Mouse (Mus musculus) CH12.LX (cell line): ENCODE data around the gene Slc39a8.

ENCODE experiments used
- CTCF ChIP-seq, 2 experiments: IDR thresholded peaks in 1 of 2; conservative IDR thresholded peaks in 1 of 2; 2 replicates each; pipeline ENCODE4 v1.5.1; 2011 to 2012; ENCODE audit warnings: low read depth in 2 of 2, low read length in 2 of 2, improper control_type of control experiment in 1 of 2, inconsistent platforms in 1 of 2, mild to moderate bottlenecking in 1 of 2, moderate library complexity in 1 of 2
- ELF1 ChIP-seq: IDR thresholded peaks from 2 replicates; pipeline ENCODE4 v1.6.1; 2014; ENCODE audit warnings: low read depth, mild to moderate bottlenecking, inconsistent platforms, low read length, improper control_type of control experiment
- ETS1 ChIP-seq: conservative IDR thresholded peaks from 2 replicates; pipeline ENCODE4 v1.6.1; 2012; ENCODE audit warnings: low read depth, mild to moderate bottlenecking, inconsistent platforms, low read length, improper control_type of control experiment, moderate library complexity
- GABPA ChIP-seq: IDR thresholded peaks from 2 replicates; pipeline ENCODE4 v1.6.1; 2012; ENCODE audit warnings: low read depth, low read length, improper control_type of control experiment, inconsistent platforms; ENCODE audit not compliant: insufficient replicate concordance
- HCFC1 ChIP-seq: IDR thresholded peaks from 2 replicates; pipeline ENCODE4 v1.6.1; 2012; ENCODE audit warnings: low read depth, mild to moderate bottlenecking, inconsistent platforms, low read length, improper control_type of control experiment
- POLR2A ChIP-seq: IDR thresholded peaks from 2 replicates; pipeline ENCODE4 v1.6.1; 2011; ENCODE audit warnings: low read depth, mild to moderate bottlenecking, improper control_type of control experiment, low read length

- TF ChIP-seq POLR2A = no peak
- TF ChIP-seq ETS1 = no peak
- no peak for TF ChIP-seq GABPA
- no peak for TF ChIP-seq HCFC1
- no peak for TF ChIP-seq CTCF (conservative IDR thresholded peaks at IDR 0.05 in 1 of 2, IDR thresholded peaks at IDR 0.05 in 1 of 2; ENCODE audit: low read depth in 2 of 2, low read length in 2 of 2)
- no peak for TF ChIP-seq ELF1
Measured at GRCm38 (mm10) chr3:135887856-135888155, 62.7 kb downstream of the Slc39a8 start.
